Mouse (Mus musculus): Measurements from ENCODE around the gene 4931409K22Rik. TPM values are rescaled to one million over a fixed set of nuclear protein-coding genes. Genes with fewer than 3 reads are reported as not detected.

The 4931409K22Rik gene
- total RNA-seq, 1 experiment, result 0.13 TPM

DNA sequence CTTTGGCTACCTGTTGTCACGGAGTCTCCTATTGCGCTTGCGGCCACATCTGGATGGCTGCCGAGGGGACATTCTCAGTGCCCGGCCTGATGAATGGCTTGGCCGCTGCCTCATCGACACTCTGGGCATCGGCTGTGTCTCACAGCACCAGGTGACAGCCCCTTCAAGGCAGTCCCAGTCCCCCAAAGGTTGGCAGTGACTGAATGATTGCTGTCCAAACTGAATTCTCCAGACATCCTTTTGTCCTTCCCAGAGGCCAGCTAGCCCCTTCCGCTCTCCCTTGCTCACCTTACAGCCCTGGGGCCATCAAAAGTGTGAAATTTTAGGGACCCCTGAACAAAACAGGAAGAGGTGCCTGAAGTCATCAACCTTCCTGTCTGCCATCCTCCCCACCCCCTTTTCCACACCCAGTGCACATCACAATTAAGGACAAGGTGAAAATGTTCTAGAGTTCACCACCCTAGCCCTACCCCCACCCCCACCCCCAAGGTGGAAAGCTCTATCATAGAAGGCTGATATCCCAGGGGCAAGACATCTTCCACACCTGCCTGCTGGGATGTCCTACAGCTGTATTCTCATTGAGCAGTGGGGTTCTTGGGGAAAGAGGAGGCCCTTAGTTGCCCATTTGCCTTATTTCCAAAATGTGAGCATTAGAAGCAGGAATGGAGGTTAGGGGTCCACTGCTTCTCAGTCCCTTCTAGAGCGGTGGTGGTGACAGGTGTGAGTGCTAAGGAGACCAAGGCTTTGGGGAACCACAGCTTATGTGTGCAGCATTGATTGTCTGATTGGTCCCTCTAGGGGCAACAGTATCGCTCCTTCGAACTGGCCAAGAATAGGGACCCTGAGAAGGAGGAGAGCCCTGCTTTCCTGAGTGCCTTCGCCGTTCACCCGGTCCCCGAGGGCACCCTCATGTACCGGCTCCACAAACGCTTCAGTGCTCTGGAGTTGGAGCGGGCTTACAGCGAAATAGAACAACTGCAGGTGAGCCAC, 33.2 kb upstream of the 4931409K22Rik start:
- peaks cover 2 to 10% of the 10 kb centered on the region in 2 experiments; a peak in 2 of 4 replicates for H3K4me1 ChIP-seq (ENCODE audit: control insufficient read depth in 2 of 2, insufficient read depth in 2 of 2, low read length in 2 of 2, poor library complexity in 1 of 2)
- in situ Hi-C loops (cut with MboI; ENCODE audit: low sequenced_read_pairs in 2 of 2, unreplicated experiment in 2 of 2), result no loop called here
- no peaks in the 10 kb centered on the region for H3K9me3 ChIP-seq (ENCODE audit: control insufficient read depth, insufficient read depth, low read depth, low read length)
- no peak overlapping the region for H3K27ac ChIP-seq (ENCODE audit: insufficient read depth, low read depth, low read length, poor library complexity, severe bottlenecking)
- H3K9ac ChIP-seq (ENCODE audit: insufficient read depth, low read depth, low read length, poor library complexity, severe bottlenecking), result no peak overlapping the region
- H3K36me3 ChIP-seq (ENCODE audit: control insufficient read depth, insufficient read depth, low read length, poor library complexity, severe bottlenecking), result peaks cover 8% of the 10 kb centered on the region; the same call in 1 of the 2 replicates
- TF ChIP-seq HCFC1 (IDR thresholded peaks at IDR 0.05; ENCODE audit: borderline replicate concordance, insufficient read depth, low read length), result no peak
- no peak for TF ChIP-seq ZC3H11A (IDR thresholded peaks at IDR 0.05; ENCODE audit: borderline replicate concordance, low read depth, low read length)
- no peak for TF ChIP-seq MAFK (IDR thresholded peaks at IDR 0.05; ENCODE audit: insufficient read depth, low read depth, low read length)
- TF ChIP-seq ZNF384 (IDR thresholded peaks at IDR 0.05; ENCODE audit: low read depth, low read length), result no peak
- TF ChIP-seq CHD2 (IDR thresholded peaks at IDR 0.05; ENCODE audit: low read depth, low read length), result no peak
- DNase-seq (ENCODE audit: low read depth, low spot score), result no peak
- no peak overlapping the region for H3K4me3 ChIP-seq (ENCODE audit: insufficient read depth in 1 of 2, low read depth in 1 of 2, low read length in 2 of 2, poor library complexity in 1 of 2, severe bottlenecking in 1 of 2)

DNA sequence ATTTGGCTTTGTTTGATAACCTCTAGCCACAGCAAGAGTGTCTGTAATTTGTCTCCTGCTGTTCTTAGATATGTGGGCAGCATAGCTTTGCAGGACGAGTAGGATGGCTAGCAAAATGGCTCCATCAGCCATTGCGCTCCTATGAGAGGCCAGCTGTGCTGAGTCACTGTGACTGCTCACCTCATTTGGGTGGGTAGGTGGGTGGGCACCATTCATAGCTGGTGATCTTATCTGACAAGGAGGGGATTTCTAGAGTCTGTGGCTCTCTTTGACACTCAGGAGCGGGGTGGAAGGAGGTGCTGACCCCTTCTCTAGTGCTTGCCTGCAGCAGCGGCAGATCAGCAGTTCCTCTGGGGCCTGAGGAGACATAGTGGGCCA, 30.6 kb upstream of the 4931409K22Rik start:
- in situ Hi-C loops (cut with MboI; ENCODE audit: low sequenced_read_pairs in 2 of 2, unreplicated experiment in 2 of 2), result no loop called here
- peaks cover 8% of the 10 kb centered on the region; the same call in 1 of the 2 replicates for H3K36me3 ChIP-seq (ENCODE audit: control insufficient read depth, insufficient read depth, low read length, poor library complexity, severe bottlenecking)
- TF ChIP-seq HCFC1 (IDR thresholded peaks at IDR 0.05; ENCODE audit: borderline replicate concordance, insufficient read depth, low read length) (no peak), ZNF384 (IDR thresholded peaks at IDR 0.05; ENCODE audit: low read depth, low read length) (no peak), MAFK (IDR thresholded peaks at IDR 0.05; ENCODE audit: insufficient read depth, low read depth, low read length) (0 out of 2 replicates have a peak, but pooled peaks have one; percentile 47), ZC3H11A (IDR thresholded peaks at IDR 0.05; ENCODE audit: borderline replicate concordance, low read depth, low read length) (no peak)

DNA sequence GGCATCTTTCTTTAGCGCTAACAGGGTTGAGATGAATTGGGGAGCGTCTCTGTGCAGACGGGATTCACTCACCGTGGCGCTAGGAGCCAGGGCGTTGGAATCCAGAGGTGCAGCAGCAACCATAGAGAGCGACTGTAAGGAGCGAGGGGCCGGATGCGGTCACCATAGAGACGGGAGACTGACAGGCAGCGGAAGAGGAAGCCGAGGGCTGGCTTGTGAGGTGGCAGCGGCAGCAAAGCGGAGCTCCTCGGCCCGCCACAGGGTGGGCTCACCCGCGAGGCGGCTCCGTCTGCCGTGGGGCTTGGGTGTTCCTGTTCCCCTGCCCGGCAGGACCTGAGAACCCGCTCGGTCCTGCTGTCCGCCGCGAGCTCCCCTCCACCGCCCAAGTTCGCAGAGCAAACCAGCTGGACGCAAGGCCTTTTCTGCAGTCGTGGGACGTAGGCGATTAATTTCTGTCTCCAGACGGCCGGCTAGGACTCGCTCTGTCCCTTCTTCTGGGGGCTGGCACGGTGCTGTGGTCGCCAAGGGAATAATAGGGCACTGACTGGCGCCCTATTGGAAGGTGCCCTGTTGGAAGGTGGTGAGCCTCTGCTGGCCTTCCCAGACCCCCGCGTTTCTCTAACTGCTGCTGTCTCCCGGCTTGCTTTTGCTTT, 30.1 kb upstream of the 4931409K22Rik start, which contains the start of gene Chpf2:
Gene Chpf2 (plus strand): TSS at position 195 of the 653 bp plus-strand sequence.
- DNase-seq (ENCODE audit: low read depth, low spot score), result peak; percentile 79
- Histone ChIP-seq H3K4me1 (ENCODE audit: control insufficient read depth in 2 of 2, insufficient read depth in 2 of 2, low read length in 2 of 2, poor library complexity in 1 of 2) (peaks cover 2 to 5% of the 10 kb centered on the region in 2 experiments; a peak in 2 of 4 replicates), H3K36me3 (ENCODE audit: control insufficient read depth, insufficient read depth, low read length, poor library complexity, severe bottlenecking) (peaks cover 8% of the 10 kb centered on the region; the same call in 1 of the 2 replicates), H3K9ac (ENCODE audit: insufficient read depth, low read depth, low read length, poor library complexity, severe bottlenecking) (peak within 1 kb of the TSS; percentile 71), H3K27ac (ENCODE audit: insufficient read depth, low read depth, low read length, poor library complexity, severe bottlenecking) (no peak within 1 kb of the TSS), H3K9me3 (ENCODE audit: control insufficient read depth, insufficient read depth, low read depth, low read length) (no peaks in the 10 kb centered on the region), H3K4me3 (ENCODE audit: insufficient read depth in 1 of 2, low read depth in 1 of 2, low read length in 2 of 2, poor library complexity in 1 of 2, severe bottlenecking in 1 of 2) (peak within 1 kb of the TSS; percentile 74 to 81)
- in situ Hi-C loops (cut with MboI; ENCODE audit: low sequenced_read_pairs in 2 of 2, unreplicated experiment in 2 of 2), result no loop called here
- TF ChIP-seq ZC3H11A (IDR thresholded peaks at IDR 0.05; ENCODE audit: borderline replicate concordance, low read depth, low read length) (no peak), MAFK (IDR thresholded peaks at IDR 0.05; ENCODE audit: insufficient read depth, low read depth, low read length) (no peak), CHD2 (IDR thresholded peaks at IDR 0.05; ENCODE audit: low read depth, low read length) (no peak), HCFC1 (IDR thresholded peaks at IDR 0.05; ENCODE audit: borderline replicate concordance, insufficient read depth, low read length) (no peak), ZNF384 (IDR thresholded peaks at IDR 0.05; ENCODE audit: low read depth, low read length) (no peak)

More for the DNA sequence above, 30.6 kb upstream of the 4931409K22Rik start:
- Histone ChIP-seq H3K4me1 (ENCODE audit: control insufficient read depth in 2 of 2, insufficient read depth in 2 of 2, low read length in 2 of 2, poor library complexity in 1 of 2) (peaks cover 2 to 6% of the 10 kb centered on the region in 2 experiments; a peak in 2 of 4 replicates), H3K4me3 (ENCODE audit: insufficient read depth in 1 of 2, low read depth in 1 of 2, low read length in 2 of 2, poor library complexity in 1 of 2, severe bottlenecking in 1 of 2) (peak overlapping the region; percentile 74 to 81), H3K9ac (ENCODE audit: insufficient read depth, low read depth, low read length, poor library complexity, severe bottlenecking) (peak overlapping the region; percentile 71), H3K27ac (ENCODE audit: insufficient read depth, low read depth, low read length, poor library complexity, severe bottlenecking) (no peak overlapping the region), H3K9me3 (ENCODE audit: control insufficient read depth, insufficient read depth, low read depth, low read length) (no peaks in the 10 kb centered on the region)
- DNase-seq (ENCODE audit: low read depth, low spot score), result no peak

DNA sequence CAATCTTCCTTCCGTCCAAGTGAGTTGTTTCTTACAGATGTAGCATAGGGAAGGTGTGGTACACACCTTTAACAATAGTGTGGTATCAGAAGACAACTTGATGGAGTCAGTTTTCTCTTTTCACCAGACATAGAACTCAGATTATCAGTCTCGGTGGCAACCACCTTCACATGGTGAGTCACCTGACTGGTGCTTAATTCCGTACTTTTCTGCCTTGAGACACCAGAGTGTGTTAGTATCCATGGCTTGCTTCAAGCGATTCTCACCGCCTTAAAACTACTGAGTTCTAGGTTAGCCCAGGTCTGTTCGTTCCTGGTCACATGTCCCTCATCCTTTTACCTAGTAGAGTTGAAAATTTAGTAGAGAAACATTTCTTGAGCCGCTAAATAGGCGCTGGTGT, 29.5 kb upstream of the 4931409K22Rik start:
- in situ Hi-C loops (cut with MboI; ENCODE audit: low sequenced_read_pairs in 2 of 2, unreplicated experiment in 2 of 2), result no loop called here
- Histone ChIP-seq H3K27ac (ENCODE audit: insufficient read depth, low read depth, low read length, poor library complexity, severe bottlenecking) (no peak overlapping the region), H3K4me1 (ENCODE audit: control insufficient read depth in 2 of 2, insufficient read depth in 2 of 2, low read length in 2 of 2, poor library complexity in 1 of 2) (no peaks in the 10 kb centered on the region; a peak in 1 of 4 replicates), H3K4me3 (ENCODE audit: insufficient read depth in 1 of 2, low read depth in 1 of 2, low read length in 2 of 2, poor library complexity in 1 of 2, severe bottlenecking in 1 of 2) (peak overlapping the region; percentile 74 to 81), H3K36me3 (ENCODE audit: control insufficient read depth, insufficient read depth, low read length, poor library complexity, severe bottlenecking) (peaks cover 8% of the 10 kb centered on the region; the same call in 1 of the 2 replicates), H3K9me3 (ENCODE audit: control insufficient read depth, insufficient read depth, low read depth, low read length) (no peaks in the 10 kb centered on the region), H3K9ac (ENCODE audit: insufficient read depth, low read depth, low read length, poor library complexity, severe bottlenecking) (peak overlapping the region; percentile 35; the same call in 1 of the 2 replicates)
- no peak for TF ChIP-seq MAFK (IDR thresholded peaks at IDR 0.05; ENCODE audit: insufficient read depth, low read depth, low read length)
- no peak for TF ChIP-seq ZC3H11A (IDR thresholded peaks at IDR 0.05; ENCODE audit: borderline replicate concordance, low read depth, low read length)
- TF ChIP-seq CHD2 (IDR thresholded peaks at IDR 0.05; ENCODE audit: low read depth, low read length), result no peak
- no peak for TF ChIP-seq ZNF384 (IDR thresholded peaks at IDR 0.05; ENCODE audit: low read depth, low read length)
- TF ChIP-seq HCFC1 (IDR thresholded peaks at IDR 0.05; ENCODE audit: borderline replicate concordance, insufficient read depth, low read length), result no peak
- no peak for DNase-seq (ENCODE audit: low read depth, low spot score)
